Mouse (Mus musculus) midbrain, embryonic 11.5 days (tissue): ENCODE results near the gene Mzf1. TPM values are rescaled to one million over a fixed set of nuclear protein-coding genes. Genes with fewer than 3 reads are reported as not detected.

Experiments used
- ATAC-seq: fragments of 200-750 bp; cut with Nextera tagmentation; 2 replicates; pipeline ENCODE4 v1.8.0; 2017; ENCODE audit warnings: moderate TSS enrichment, moderate library complexity; ENCODE audit not compliant: low FRiP score
- DNase-seq: peaks from one replicate; pipeline ENCODE4 v3.0.0; 2015; ENCODE audit warnings: low spot score; ENCODE audit errors: missing footprints
- H3K27ac ChIP-seq: fragments of 300-500 bp; sonication (generic); 2 replicates; pipeline ENCODE4 v1.5.1; 2014; ENCODE audit warnings: low read depth, low read length
- H3K27me3 ChIP-seq: fragments of 300-500 bp; sonication (generic); 2 replicates; pipeline ENCODE4 v1.6.1; 2014; ENCODE audit warnings: mild to moderate bottlenecking, low read length, moderate library complexity, mixed read lengths; ENCODE audit not compliant: control insufficient read depth, insufficient read depth
- H3K36me3 ChIP-seq: fragments of 300-500 bp; sonication (generic); 2 replicates; pipeline ENCODE4 v1.6.1; 2014; ENCODE audit warnings: mild to moderate bottlenecking, low read length, moderate library complexity, mixed read lengths; ENCODE audit not compliant: control insufficient read depth, insufficient read depth
- H3K4me1 ChIP-seq: fragments of 300-500 bp; sonication (generic); 2 replicates; pipeline ENCODE4 v1.6.1; 2014; ENCODE audit warnings: low read length; ENCODE audit not compliant: control insufficient read depth, insufficient read depth
- H3K4me2 ChIP-seq: fragments of 300-500 bp; sonication (generic); 2 replicates; pipeline ENCODE4 v1.6.1; 2014; ENCODE audit warnings: mild to moderate bottlenecking, moderate library complexity
- H3K4me3 ChIP-seq: fragments of 300-500 bp; sonication (generic); 2 replicates; pipeline ENCODE4 v1.5.1; 2014; ENCODE audit warnings: low read depth, low read length
- H3K9ac ChIP-seq: fragments of 300-500 bp; sonication (generic); 2 replicates; pipeline ENCODE4 v1.6.1; 2014; ENCODE audit warnings: low read length
- H3K9me3 ChIP-seq: fragments of 300-500 bp; sonication (generic); 2 replicates; pipeline ENCODE4 v1.6.1; 2016; ENCODE audit warnings: low read length; ENCODE audit not compliant: control insufficient read depth
- WGBS: fragments of 180-500 bp; shearing (Covaris S2); extraction: QIAGEN DNeasy Blood & Tissue Kit; methylation state at CpG from one replicate; pipeline ENCODE4 v1.1.7; 2014; 5-methylcytosine and 5-hydroxymethylcytosine counted together
- polyA plus RNA-seq: library from polyadenylated mRNA; unstranded; fragments of >200 nt; fragmentation: Nextera tagmentation; extraction: Ambion mirVana; gene quantifications from 2 replicates; pipeline ENCODE4 v1.2.1, GENCODE M21; 2014

Mzf1 gene
- polyA plus RNA-seq, 1 experiment from 2014 or later, result 2.7 TPM

- peaks cover 29% of the 10 kb centered on the region for H3K4me1 ChIP-seq
- peaks cover 12% of the 10 kb centered on the region for H3K36me3 ChIP-seq
- H3K27ac ChIP-seq, result peak overlapping the region; percentile 99
- peak overlapping the region; percentile 88 for H3K4me2 ChIP-seq
- H3K9ac ChIP-seq, result peak overlapping the region; percentile 97
- H3K27me3 ChIP-seq, result peaks cover 4% of the 10 kb centered on the region
- H3K4me3 ChIP-seq, result peak overlapping the region; percentile 85
- DNase-seq, result peak; percentile 90
- ATAC-seq, result peak; percentile 6
- no peaks in the 10 kb centered on the region for H3K9me3 ChIP-seq
- WGBS, result under 1% methylated on average over 27 of the region's 33 CpGs
Measured at GRCm38 (mm10) chr7:13037366-13037765, 17.2 kb downstream of the Mzf1 start.

DNA sequence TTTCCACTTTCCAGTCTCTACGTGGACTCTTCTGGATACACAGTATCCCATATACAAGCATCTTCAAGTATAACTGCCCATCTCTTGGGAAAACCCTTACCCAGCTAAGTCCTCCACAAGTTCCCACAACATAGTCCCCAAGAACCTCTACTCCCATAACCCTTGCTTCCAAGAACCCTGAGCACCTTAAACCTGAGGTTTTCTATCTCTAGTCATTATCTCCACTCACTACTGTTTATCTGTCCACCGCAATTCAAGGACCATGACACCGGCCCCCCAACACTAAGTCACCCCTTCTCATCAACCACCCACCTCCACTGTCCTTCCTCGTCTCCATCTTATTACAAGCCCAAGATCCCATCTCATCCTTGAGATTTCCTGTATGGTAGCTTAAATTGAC is 17.8 kb downstream of the Mzf1 start:
- Histone ChIP-seq H3K4me1 (peaks cover 29% of the 10 kb centered on the region), H3K4me2 (peak overlapping the region; percentile 88), H3K27ac (no peak overlapping the region), H3K9ac (peak overlapping the region; percentile 97), H3K27me3 (no peaks in the 10 kb centered on the region; the same call in 1 of the 2 replicates), H3K4me3 (peak overlapping the region; percentile 85), H3K9me3 (no peaks in the 10 kb centered on the region), H3K36me3 (peaks cover 17% of the 10 kb centered on the region)
- ATAC-seq (no peak), DNase-seq (no peak)
- 53% methylated on average over 4 of the region's 4 CpGs for WGBS

GRCm38 (mm10) chr7:13035211-13035855 is 19.2 kb downstream of the Mzf1 start:
- 85% methylated on average over 17 of the region's 17 CpGs for WGBS
- Histone ChIP-seq H3K9me3 (no peaks in the 10 kb centered on the region), H3K4me3 (peak overlapping the region; percentile 57; the same call in 1 of the 2 replicates), H3K4me1 (peaks cover 29% of the 10 kb centered on the region), H3K27ac (peak overlapping the region; percentile 48; the same call in 1 of the 2 replicates), H3K36me3 (peaks cover 29% of the 10 kb centered on the region), H3K9ac (0 out of 2 replicates have a peak overlapping the region, but pooled peaks have one; percentile 83), H3K27me3 (no peaks in the 10 kb centered on the region; the same call in 1 of the 2 replicates), H3K4me2 (0 out of 2 replicates have a peak overlapping the region, but pooled peaks have one; percentile 90)
- no peak for ATAC-seq
- DNase-seq, result no peak

DNA sequence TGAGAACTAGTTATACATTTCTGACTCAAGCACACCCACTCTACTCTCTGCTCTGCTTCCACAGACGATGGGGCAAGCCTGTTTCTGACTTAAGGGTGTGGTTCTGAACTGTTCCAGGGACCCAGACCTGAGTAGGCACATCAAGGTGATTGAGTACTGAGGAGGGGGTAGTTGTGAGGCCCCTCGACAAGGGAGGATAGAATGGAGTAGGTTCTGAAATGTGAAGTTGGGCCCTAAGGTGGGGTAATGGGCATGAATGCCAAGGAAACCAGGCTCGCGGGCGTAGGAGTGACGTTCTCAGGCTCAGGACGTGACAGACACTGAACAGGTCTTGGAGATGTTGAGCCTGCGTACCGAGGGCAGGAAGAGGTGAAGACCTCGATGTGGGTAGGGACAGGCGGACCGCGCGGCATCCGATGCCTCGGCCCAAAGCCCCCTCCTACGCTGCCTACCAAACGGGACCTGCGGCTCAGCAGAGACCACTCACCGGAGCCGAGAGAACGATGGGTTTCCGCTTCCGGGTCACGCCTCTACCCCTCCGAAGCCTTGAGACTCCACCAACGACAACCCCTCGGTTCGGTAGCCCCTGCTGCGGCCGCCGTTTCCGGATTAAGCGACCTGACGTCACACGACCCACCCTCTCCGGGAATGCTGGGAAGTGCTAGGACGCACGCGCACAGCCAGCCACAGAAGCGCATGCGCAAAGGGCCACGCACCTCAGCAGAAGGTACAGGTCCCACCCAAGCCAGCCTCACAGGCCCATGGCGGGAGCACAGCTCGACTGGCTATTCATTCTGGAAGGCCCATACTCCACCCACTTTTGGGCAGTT is 20.2 kb downstream of the Mzf1 start, which contains the start of gene Chmp2a:
Gene Chmp2a (minus strand): TSS at position 660 of the 830 bp plus-strand sequence.
- Histone ChIP-seq H3K27ac (peak within 1 kb of the TSS; percentile 87), H3K9ac (peak within 1 kb of the TSS; percentile 83), H3K36me3 (peaks cover 39% of the 10 kb centered on the region), H3K27me3 (no peaks in the 10 kb centered on the region), H3K4me3 (peak within 1 kb of the TSS; percentile 57), H3K4me1 (peaks cover 29% of the 10 kb centered on the region), H3K4me2 (peak within 1 kb of the TSS; percentile 90), H3K9me3 (no peaks in the 10 kb centered on the region)
- WGBS, result under 1% methylated on average over 45 of the region's 45 CpGs
- DNase-seq, result peak; percentile 100
- peak; percentile 82 for ATAC-seq

GRCm38 (mm10) chr7:13033451-13034147 is 21.0 kb downstream of the Mzf1 start:
- peaks cover 22% of the 10 kb centered on the region for H3K4me1 ChIP-seq
- no peaks in the 10 kb centered on the region for H3K9me3 ChIP-seq

GRCm38 (mm10) chr7:13032541-13032940 is 22.0 kb downstream of the Mzf1 start:
- ATAC-seq, result no peak
- H3K27me3 ChIP-seq, result no peaks in the 10 kb centered on the region
- no peaks in the 10 kb centered on the region for H3K9me3 ChIP-seq
- H3K36me3 ChIP-seq, result peaks cover 57% of the 10 kb centered on the region
- no peak overlapping the region for H3K4me2 ChIP-seq
- H3K27ac ChIP-seq, result no peak overlapping the region
- H3K9ac ChIP-seq, result no peak overlapping the region
- H3K4me1 ChIP-seq, result peaks cover 21% of the 10 kb centered on the region
- no peak for DNase-seq
- H3K4me3 ChIP-seq, result no peak overlapping the region
- 91% methylated on average over 7 of the region's 7 CpGs for WGBS

More at GRCm38 (mm10) chr7:13033451-13034147, 21.0 kb downstream of the Mzf1 start:
- Histone ChIP-seq H3K36me3 (peaks cover 47% of the 10 kb centered on the region), H3K9ac (peak overlapping the region; percentile 83), H3K4me3 (peak overlapping the region; percentile 57), H3K27me3 (no peaks in the 10 kb centered on the region), H3K4me2 (peak overlapping the region; percentile 90), H3K27ac (peak overlapping the region; percentile 87)
- no peak for ATAC-seq
- peak; percentile 86 for DNase-seq
- WGBS, result 50% methylated on average over 13 of the region's 13 CpGs

DNA sequence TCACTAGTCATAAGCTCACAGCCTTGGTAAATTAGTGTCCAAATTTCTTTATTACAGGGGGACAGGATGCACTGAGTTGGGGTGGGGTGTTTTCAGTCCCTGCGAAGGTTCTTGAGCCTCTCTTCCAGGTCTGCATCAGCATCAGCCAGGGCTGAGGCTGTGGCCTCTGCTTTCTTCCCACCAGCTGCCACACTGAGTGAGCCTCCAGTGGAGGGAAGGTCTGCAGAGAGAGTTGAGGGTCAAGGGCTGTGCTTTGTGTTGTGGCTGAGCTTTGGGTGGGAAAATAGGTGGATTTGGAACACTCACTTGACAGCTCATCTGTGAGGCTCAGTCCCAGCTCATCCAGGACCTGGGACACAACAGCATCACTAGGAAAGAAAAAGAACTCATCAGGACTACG is 22.6 kb downstream of the Mzf1 start:
- ATAC-seq (no peak), DNase-seq (peak; percentile 82)
- Histone ChIP-seq H3K27ac (no peak overlapping the region), H3K4me1 (peaks cover 20% of the 10 kb centered on the region), H3K4me2 (no peak overlapping the region), H3K9me3 (no peaks in the 10 kb centered on the region), H3K36me3 (peaks cover 63% of the 10 kb centered on the region), H3K9ac (no peak overlapping the region), H3K4me3 (no peak overlapping the region), H3K27me3 (no peaks in the 10 kb centered on the region)
- 87% methylated on average over 2 of the region's 2 CpGs for WGBS

GRCm38 (mm10) chr7:13031069-13031468 is 23.5 kb downstream of the Mzf1 start:
- Histone ChIP-seq H3K4me1 (peaks cover 20% of the 10 kb centered on the region), H3K36me3 (peaks cover 69% of the 10 kb centered on the region), H3K27ac (no peak overlapping the region), H3K4me3 (no peak overlapping the region), H3K27me3 (no peaks in the 10 kb centered on the region), H3K9ac (no peak overlapping the region), H3K4me2 (no peak overlapping the region), H3K9me3 (no peaks in the 10 kb centered on the region)
- no peak for ATAC-seq
- WGBS, result 77% methylated on average over 5 of the region's 5 CpGs
- DNase-seq, result peak; percentile 82
